Mouse (Mus musculus) ES-E14 (cell line): Measurements from ENCODE around the gene Mrps18b.

Experiments used
- CHD2 ChIP-seq: IDR thresholded peaks from 2 replicates; pipeline ENCODE4 v1.6.1; 2014; ENCODE audit warnings: mild to moderate bottlenecking, low read depth, low read length, inconsistent platforms
- HCFC1 ChIP-seq: IDR thresholded peaks from 2 replicates; pipeline ENCODE4 v1.6.1; 2012; ENCODE audit warnings: low read length, inconsistent platforms, borderline replicate concordance; ENCODE audit not compliant: insufficient read depth
- MAFK ChIP-seq: IDR thresholded peaks from 2 replicates; pipeline ENCODE4 v1.6.1; 2014; ENCODE audit warnings: mild to moderate bottlenecking, low read depth, low read length, inconsistent platforms; ENCODE audit not compliant: insufficient read depth
- ZC3H11A ChIP-seq: IDR thresholded peaks from 2 replicates; pipeline ENCODE4 v1.6.1; 2012; ENCODE audit warnings: low read depth, mild to moderate bottlenecking, inconsistent platforms, low read length, borderline replicate concordance
- ZNF384 ChIP-seq: IDR thresholded peaks from 2 replicates; pipeline ENCODE4 v1.6.1; 2012; ENCODE audit warnings: low read depth, low read length, inconsistent platforms

DNA sequence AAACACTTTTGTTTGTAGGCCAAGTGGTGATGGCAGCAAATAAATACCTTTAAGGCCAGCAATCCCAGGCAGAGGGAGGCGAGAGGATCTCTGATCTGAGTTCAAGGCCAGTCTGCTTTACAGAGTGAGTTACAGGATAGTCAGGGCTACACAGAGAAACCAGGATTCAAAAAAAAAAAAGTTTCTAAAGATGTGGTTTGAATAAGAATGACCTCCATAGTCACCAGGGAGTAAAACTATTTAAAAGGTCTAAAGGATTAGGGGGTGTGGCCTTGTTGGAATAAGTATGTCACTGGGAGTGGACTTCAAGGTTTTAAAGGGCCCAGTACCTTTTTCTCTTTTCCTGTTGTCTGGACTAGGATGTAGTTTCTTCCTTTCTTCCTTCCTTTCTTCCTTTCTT, 23.8 kb upstream of the Mrps18b start:
- TF ChIP-seq MAFK (no peak), CHD2 (no peak), ZNF384 (peak; percentile 85), ZC3H11A (no peak), HCFC1 (no peak)
